Mouse (Mus musculus): ENCODE measurements around the gene Zyg11a. TPM values are rescaled to one million over a fixed set of nuclear protein-coding genes. Genes with fewer than 3 reads are reported as not detected.

Gene Zyg11a
- 0.29 and 0.42 TPM in 2 replicates for polyA plus RNA-seq (2012; rRNA removed)

GRCm38 (mm10) chr4:108217332-108218179 lies at the start of gene Zyg11a:
Gene Zyg11a (minus strand): TSS chr4:108218048.

GRCm38 (mm10) chr4:108165152-108165895 lies 52.5 kb downstream of the Zyg11a start, which contains the start of gene Echdc2:
Gene Echdc2 (plus strand): TSS chr4:108165437.

GRCm38 (mm10) chr4:108144880-108145279 lies 73.0 kb downstream of the Zyg11a start, which contains the start of gene Scp2:
Gene Scp2 (minus strand): TSS chr4:108144998.

Other genes with a start within 250 kb of the Zyg11a start
- 0.32 and 0.45 TPM in 2 replicates for gene Slc1a7, start 249.7 kb downstream of the Zyg11a start, polyA plus RNA-seq (2012; rRNA removed)
- gene Podn, start 121.6 kb downstream of the Zyg11a start, polyA plus RNA-seq (2012; rRNA removed): 17.5 and 19.9 TPM in 2 replicates
- 49.2 and 55.9 TPM in 2 replicates for gene Scp2, start 73.0 kb downstream of the Zyg11a start, polyA plus RNA-seq (2012; rRNA removed)
- 164 and 173 TPM in 2 replicates for gene Echdc2, start 52.6 kb downstream of the Zyg11a start, polyA plus RNA-seq (2012; rRNA removed)
- 7.6 and 8.7 TPM in 2 replicates for gene Zyg11b, start 83.0 kb upstream of the Zyg11a start, polyA plus RNA-seq (2012; rRNA removed)
- 12.6 and 12.9 TPM in 2 replicates for gene Coa7, start 110.1 kb upstream of the Zyg11a start, polyA plus RNA-seq (2012; rRNA removed)
- 9.1 and 9.7 TPM in 2 replicates for gene Shisal2a, start 165.3 kb upstream of the Zyg11a start, polyA plus RNA-seq (2012; rRNA removed)
- gene Gpx7, start 188.9 kb upstream of the Zyg11a start, polyA plus RNA-seq (2012; rRNA removed): 93.1 and 111 TPM in 2 replicates
- gene Tut4, start 241.4 kb upstream of the Zyg11a start, polyA plus RNA-seq (2012; rRNA removed): 95.8 and 119 TPM in 2 replicates

All from ovary, adult 2 months (tissue).